Mouse (Mus musculus): Measurements from ENCODE around the gene Flt3l.

- no peak for TF ChIP-seq MAX (IDR thresholded peaks at IDR 0.05; ENCODE audit: low read depth)
- TF ChIP-seq POLR2A (IDR thresholded peaks at IDR 0.05; ENCODE audit: insufficient read length, low read depth): no peak
- TF ChIP-seq USF1 (IDR thresholded peaks at IDR 0.05; ENCODE audit: low read depth): no peak
- TF ChIP-seq SRF (IDR thresholded peaks at IDR 0.05; ENCODE audit: control insufficient read depth, insufficient read length, low read depth): no peak
- TF ChIP-seq E2F4 (IDR thresholded peaks at IDR 0.05; ENCODE audit: insufficient read depth): no peak
- no peak for TF ChIP-seq TCF3 (IDR thresholded peaks at IDR 0.05; ENCODE audit: insufficient read length, low read depth)
- no peak for TF ChIP-seq MYOD1 (IDR thresholded peaks at IDR 0.05; ENCODE audit: control insufficient read depth in 1 of 3, insufficient read length in 2 of 3, low read depth in 2 of 3)
- no peak for TF ChIP-seq MYOG (IDR thresholded peaks at IDR 0.05; ENCODE audit: control insufficient read depth in 1 of 3, insufficient read depth in 1 of 3, insufficient read length in 2 of 3, low read depth in 2 of 3)
- no peak for TF ChIP-seq TCF12 (IDR thresholded peaks at IDR 0.05; ENCODE audit: insufficient read depth, poor library complexity, severe bottlenecking)
- no peak for TF ChIP-seq POLR2AphosphoS2 (IDR thresholded peaks at IDR 0.05; ENCODE audit: insufficient read length, low read depth)
- no peak for TF ChIP-seq CEBPB (IDR thresholded peaks at IDR 0.05; ENCODE audit: insufficient read depth, poor library complexity, severe bottlenecking)
- no peak for TF ChIP-seq REST (IDR thresholded peaks at IDR 0.05; ENCODE audit: insufficient read depth, insufficient read length)
Measured at GRCm38 (mm10) chr7:45164833-45165232, 28.6 kb upstream of the Flt3l start.

Data from myocyte (in vitro differentiated cells).